Mouse (Mus musculus): Measurements from ENCODE around the gene Hist1h2aa. TPM values are rescaled to one million over a fixed set of nuclear protein-coding genes. Genes with fewer than 3 reads are reported as not detected.

Gene Hist1h2aa
- polyA plus RNA-seq (2012; ENCODE audit: low replicate concordance) = not detected in 2 replicates

DNA sequence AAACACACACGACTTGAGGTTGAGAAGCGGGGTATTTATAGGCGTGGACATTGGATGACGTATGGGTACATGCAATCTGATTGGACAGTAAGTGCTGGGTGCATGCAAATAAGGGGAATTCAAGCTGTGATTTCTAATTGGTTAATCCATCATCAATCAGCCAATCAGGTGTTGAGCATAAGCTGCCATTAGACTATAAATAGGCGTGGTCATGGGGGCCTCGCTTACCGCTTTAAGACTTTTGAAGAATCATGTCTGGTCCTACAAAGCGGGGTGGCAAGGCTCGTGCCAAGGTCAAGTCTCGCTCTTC, at the start of gene Hist1h2aa:
Gene Hist1h2aa (plus strand): TSS at position 252 of the 310 bp plus-strand sequence.

GRCm38 (mm10) chr13:23914376-23915167, 19.7 kb upstream of the Hist1h2aa start, which contains the start of gene Slc17a4:
Gene Slc17a4, minus strand, starts transcription at chr13:23915009.

DNA sequence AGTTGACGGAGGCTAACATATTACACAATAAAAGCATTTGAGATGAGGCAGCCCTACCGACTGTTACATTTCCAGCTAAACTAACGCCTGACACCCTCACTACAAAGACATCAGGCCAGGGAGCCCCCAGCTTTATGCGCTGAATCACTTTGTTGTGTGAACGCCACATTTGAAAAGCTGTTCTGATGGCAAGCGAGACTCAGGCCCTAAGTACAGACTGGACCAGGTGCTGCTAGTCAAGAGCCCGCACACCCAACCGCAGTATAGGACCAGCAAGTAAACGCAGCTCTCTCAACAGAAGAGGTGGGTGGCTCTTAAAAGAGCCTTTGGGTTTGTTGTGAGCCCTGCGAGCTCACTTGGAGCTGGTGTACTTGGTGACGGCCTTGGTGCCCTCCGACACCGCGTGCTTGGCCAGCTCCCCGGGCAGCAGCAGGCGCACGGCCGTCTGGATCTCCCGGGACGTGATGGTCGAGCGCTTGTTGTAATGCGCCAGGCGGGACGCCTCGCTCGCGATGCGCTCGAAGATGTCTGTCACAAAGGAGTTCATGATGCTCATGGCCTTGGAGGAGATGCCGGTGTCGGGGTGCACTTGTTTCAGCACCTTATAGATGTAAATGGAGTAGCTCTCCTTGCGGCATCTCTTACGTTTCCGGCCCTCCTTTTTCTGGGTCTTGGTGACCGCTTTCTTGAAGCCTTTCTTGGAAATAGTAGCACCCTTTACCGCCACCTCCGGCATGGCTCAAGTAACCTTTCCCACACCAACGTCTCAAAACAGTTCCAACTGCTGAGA, 646 bp upstream of the Hist1h2aa start, which contains the start of gene Hist1h2ba:
Gene Hist1h2ba (minus strand): TSS at position 736 of the 790 bp plus-strand sequence.

Other genes with a start within 250 kb of the Hist1h2aa start
- not detected in 2 replicates for gene Hist1h1t, start 238.6 kb upstream of the Hist1h2aa start, polyA plus RNA-seq (2012; ENCODE audit: low replicate concordance)
- gene Hist1h4c, start 236.0 kb upstream of the Hist1h2aa start, polyA plus RNA-seq (2012; ENCODE audit: low replicate concordance) = 3.9 and 4.0 TPM in 2 replicates
- 5.0 and 7.1 TPM in 2 replicates for gene Hfe, start 223.6 kb upstream of the Hist1h2aa start, polyA plus RNA-seq (2012; ENCODE audit: low replicate concordance)
- 13.0 and 32.3 TPM in 2 replicates for gene Hist1h1c, start 195.7 kb upstream of the Hist1h2aa start, polyA plus RNA-seq (2012; ENCODE audit: low replicate concordance)
- gene Hist1h3c, start 188.9 kb upstream of the Hist1h2aa start, polyA plus RNA-seq (2012; ENCODE audit: low replicate concordance) = 4.9 and 12.8 TPM in 2 replicates
- gene Hist1h2bb, start 187.7 kb upstream of the Hist1h2aa start, polyA plus RNA-seq (2012; ENCODE audit: low replicate concordance) = 14.4 and 31.0 TPM in 2 replicates
- 39.8 and 47.5 TPM in 2 replicates for gene Hist1h2ab, start 183.3 kb upstream of the Hist1h2aa start, polyA plus RNA-seq (2012; ENCODE audit: low replicate concordance)
- gene Hist1h3b, start 182.2 kb upstream of the Hist1h2aa start, polyA plus RNA-seq (2012; ENCODE audit: low replicate concordance) = 4.5 and 16.4 TPM in 2 replicates
- gene Hist1h4b, start 177.4 kb upstream of the Hist1h2aa start, polyA plus RNA-seq (2012; ENCODE audit: low replicate concordance) = 7.2 and 8.6 TPM in 2 replicates
- gene Hist1h4a, start 173.2 kb upstream of the Hist1h2aa start, polyA plus RNA-seq (2012; ENCODE audit: low replicate concordance) = 40.2 and 48.3 TPM in 2 replicates
- 0.45 and 5.1 TPM in 2 replicates for gene Hist1h3a, start 172.1 kb upstream of the Hist1h2aa start, polyA plus RNA-seq (2012; ENCODE audit: low replicate concordance)
- 1.2 and 1.7 TPM in 2 replicates for gene Hist1h1a, start 170.8 kb upstream of the Hist1h2aa start, polyA plus RNA-seq (2012; ENCODE audit: low replicate concordance)
- not detected in 2 replicates for gene Trim38, start 164.5 kb upstream of the Hist1h2aa start, polyA plus RNA-seq (2012; ENCODE audit: low replicate concordance)
- not detected in 2 replicates for gene Slc17a2, start 127.5 kb upstream of the Hist1h2aa start, polyA plus RNA-seq (2012; ENCODE audit: low replicate concordance)
- not detected in 2 replicates for gene Slc17a3, start 95.0 kb upstream of the Hist1h2aa start, polyA plus RNA-seq (2012; ENCODE audit: low replicate concordance)
- not detected in 2 replicates for gene Slc17a1, start 66.7 kb upstream of the Hist1h2aa start, polyA plus RNA-seq (2012; ENCODE audit: low replicate concordance)
- not detected in 2 replicates for gene Slc17a4, start 19.5 kb upstream of the Hist1h2aa start, polyA plus RNA-seq (2012; ENCODE audit: low replicate concordance)
- gene Hist1h2ba, start 306 bp upstream of the Hist1h2aa start, polyA plus RNA-seq (2012; ENCODE audit: low replicate concordance) = not detected in 2 replicates
- not detected in 2 replicates for gene Scgn, start 56.8 kb downstream of the Hist1h2aa start, polyA plus RNA-seq (2012; ENCODE audit: low replicate concordance)

All from leukemia stem cell, adult 10-12 weeks (primary cell).